Comparison of ENCODE assay signal across 8 mouse cellular contexts in the genomic region with DNA sequence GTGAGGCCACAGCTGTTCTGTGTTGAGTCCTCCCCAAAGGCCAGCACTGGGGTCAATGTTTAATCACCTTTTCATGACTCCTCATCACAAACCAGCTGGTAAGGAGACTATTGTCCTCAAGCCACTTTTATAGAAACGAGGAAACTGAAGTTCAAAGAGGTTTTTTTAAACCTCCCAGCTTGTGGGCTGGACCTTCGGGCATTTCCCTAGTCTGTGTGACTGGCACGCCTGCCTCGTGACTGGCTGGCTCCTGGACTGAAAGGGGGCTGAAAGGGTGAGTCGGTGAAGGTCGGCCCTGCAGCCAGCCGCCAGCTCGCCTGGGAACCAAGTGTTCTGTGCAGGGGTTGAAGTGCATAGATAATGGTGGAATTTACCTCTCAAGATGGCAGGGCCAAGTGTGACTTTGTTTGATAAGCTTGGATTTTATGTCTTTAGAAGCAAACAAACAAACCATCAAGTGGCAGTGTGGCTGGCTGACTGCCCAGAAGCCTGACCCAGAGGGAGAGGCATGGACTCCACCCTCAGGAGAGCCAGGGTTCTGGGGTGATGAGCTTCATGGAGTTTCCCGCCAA. TPM values are rescaled to one million over a fixed set of nuclear protein-coding genes. Genes with fewer than 3 reads are reported as not detected.
DNase-seq lines count a peak whose midpoint lies in the region; ATAC-seq and TF ChIP-seq lines count a peak whose summit lies in the region.

No protein-coding gene starts in this region.

- no peak for TF ChIP-seq CTCF in gastrocnemius, adult 2 months (IDR thresholded peaks at IDR 0.05)

- no peak overlapping the region for H3K4me2 ChIP-seq in heart, embryonic 11.5 days
- no peak overlapping the region for H3K4me2 ChIP-seq in midbrain, embryonic 13.5 days (replicated peaks)

- no peak for DNase-seq in ES-E14 (ENCODE audit: low read depth, low spot score)
- DNase-seq in adrenal gland, adult 8-10 months: peak; percentile 75
- peak; percentile 71 to 88 for DNase-seq in kidney, postnatal 25 days
- DNase-seq in gastrocnemius, adult 2 months: no peak
- no peak for DNase-seq in neural tube, embryonic 10.5 days (ENCODE audit: extremely low spot score, low spot score)

- WGBS in heart, embryonic 11.5 days (ENCODE audit: insufficient replicate concordance): 12% methylated on average over 9 of the region's 9 CpGs
- 31% methylated on average over 9 of the region's 9 CpGs for WGBS in midbrain, embryonic 13.5 days

- H3K4me3 ChIP-seq in ES-E14 (ENCODE audit: insufficient read depth in 1 of 2, low read depth in 1 of 2, low read length in 2 of 2, poor library complexity in 1 of 2, severe bottlenecking in 1 of 2): no peak overlapping the region
- H3K4me3 ChIP-seq in heart, embryonic 11.5 days (ENCODE audit: low read depth, low read length): no peak overlapping the region
- H3K4me3 ChIP-seq in gastrocnemius, adult 2 months: no peak overlapping the region
- no peak overlapping the region for H3K4me3 ChIP-seq in midbrain, embryonic 13.5 days (replicated peaks)

- intact Hi-C loops in gastrocnemius, adult 2 months (cut with DNase I): no loop called here

- no peaks in the 10 kb centered on the region for H3K27me3 ChIP-seq in heart, embryonic 11.5 days (ENCODE audit: control insufficient read depth, insufficient read depth, low read length)
- H3K27me3 ChIP-seq in midbrain, embryonic 13.5 days: no peaks in the 10 kb centered on the region

- H3K4me1 ChIP-seq in ES-E14 (ENCODE audit: control insufficient read depth in 2 of 2, insufficient read depth in 2 of 2, low read length in 2 of 2, poor library complexity in 1 of 2): peaks cover 4 to 13% of the 10 kb centered on the region in 2 experiments; a peak in 2 of 4 replicates
- H3K4me1 ChIP-seq in heart, embryonic 11.5 days (ENCODE audit: control insufficient read depth, insufficient read depth, low read length): peaks cover 34% of the 10 kb centered on the region
- H3K4me1 ChIP-seq in midbrain, embryonic 13.5 days (replicated peaks): peaks cover 20% of the 10 kb centered on the region

- peak; percentile 70 for ATAC-seq in heart, embryonic 11.5 days (replicated peaks; ENCODE audit: insufficient number of reproducible peaks, low FRiP score, low TSS enrichment)
- ATAC-seq in megakaryocyte progenitor cell, adult 5-6 weeks (replicated peaks; ENCODE audit: poor library complexity): peak; percentile 95
- ATAC-seq in midbrain, embryonic 13.5 days: no peak

- H3K27ac ChIP-seq in ES-E14 (ENCODE audit: insufficient read depth, low read depth, low read length, poor library complexity, severe bottlenecking): no peak overlapping the region
- peak overlapping the region; percentile 62 for H3K27ac ChIP-seq in heart, embryonic 11.5 days (ENCODE audit: low read depth, low read length)
- no peak overlapping the region for H3K27ac ChIP-seq in gastrocnemius, adult 2 months
- H3K27ac ChIP-seq in midbrain, embryonic 13.5 days: no peak overlapping the region

- 0 out of 2 replicates have a peak overlapping the region, but pooled peaks have one; percentile 25 for H3K9ac ChIP-seq in ES-E14 (ENCODE audit: insufficient read depth, low read depth, low read length, poor library complexity, severe bottlenecking)
- H3K9ac ChIP-seq in heart, embryonic 11.5 days (ENCODE audit: low read depth, low read length): no peak overlapping the region
- H3K9ac ChIP-seq in midbrain, embryonic 13.5 days (replicated peaks): no peak overlapping the region

- no peaks in the 10 kb centered on the region for H3K36me3 ChIP-seq in ES-E14 (ENCODE audit: control insufficient read depth, insufficient read depth, low read length, poor library complexity, severe bottlenecking)
- H3K36me3 ChIP-seq in heart, embryonic 11.5 days (ENCODE audit: control insufficient read depth, insufficient read depth, low read length): no peaks in the 10 kb centered on the region
- no peaks in the 10 kb centered on the region for H3K36me3 ChIP-seq in midbrain, embryonic 13.5 days

- in situ Hi-C loops in ES-E14 (cut with MboI; ENCODE audit: low sequenced_read_pairs in 2 of 2, unreplicated experiment in 2 of 2): no loop called here

- H3K9me3 ChIP-seq in ES-E14 (ENCODE audit: control insufficient read depth, insufficient read depth, low read depth, low read length): no peaks in the 10 kb centered on the region
- no peaks in the 10 kb centered on the region for H3K9me3 ChIP-seq in heart, embryonic 11.5 days (replicated peaks; ENCODE audit: control insufficient read depth, low read length)
- H3K9me3 ChIP-seq in midbrain, embryonic 13.5 days: no peaks in the 10 kb centered on the region

TF ChIP-seq in ES-E14, 5 proteins besides CTCF, POLR2A, EP300 and RAD21:
- no peak for TF ChIP-seq ZNF384 (IDR thresholded peaks at IDR 0.05; ENCODE audit: low read depth, low read length)
- TF ChIP-seq ZC3H11A (IDR thresholded peaks at IDR 0.05; ENCODE audit: borderline replicate concordance, low read depth, low read length): no peak
- no peak for TF ChIP-seq CHD2 (IDR thresholded peaks at IDR 0.05; ENCODE audit: low read depth, low read length)

RNA-seq across cellular contexts. Expression of gene Bcl2l11, which starts 54.1 kb away (rescaled TPM):
- 23.6 and 29.4 TPM in 2 replicates for total RNA-seq in ES-E14 (2012; rRNA removed)
- total RNA-seq in adrenal gland, adult 8-10 months (2022): 10 to 100 TPM; 10.2 to 43.3 (median 41.6) TPM
- 11.3 and 15.2 TPM in 2 replicates for polyA plus RNA-seq in heart, embryonic 11.5 days (2014; fragmentation: Nextera tagmentation; extraction: Ambion mirVana)
- total RNA-seq in megakaryocyte progenitor cell, adult 5-6 weeks (2015): 10.1 and 11.9 TPM in 2 replicates
- 8.8 and 16.0 TPM in 2 replicates for total RNA-seq in megakaryocyte progenitor cell, adult 5-6 weeks (2017)
- 1 to 10 TPM; 5.1 to 9.0 TPM for total RNA-seq in gastrocnemius, adult 2 months (2021)
- 10.6 and 13.3 TPM in 2 replicates for polyA plus RNA-seq in midbrain, embryonic 13.5 days (2015; fragmentation: Nextera tagmentation; extraction: Ambion mirVana)

Comparison
In these comparisons a context has a peak if more than half of its experiments do, and no peak if none do; other contexts are left out.
1. DNase-seq: peak in adrenal gland, adult 8-10 months (single experiment) and kidney, postnatal 25 days (2 of 2); none in ES-E14 (single experiment), gastrocnemius, adult 2 months (single experiment) and neural tube, embryonic 10.5 days (single experiment).